Mouse (Mus musculus) fat pad, adult 2 months (tissue): ENCODE measurements around the gene Kifc3.

Experiments
- DNase-seq: peaks from one replicate; pipeline ENCODE4 v3.0.0-alpha.2; 2011; ENCODE audit warnings: low read depth, low spot score; ENCODE audit errors: extremely low read depth

The Kifc3 gene

DNA sequence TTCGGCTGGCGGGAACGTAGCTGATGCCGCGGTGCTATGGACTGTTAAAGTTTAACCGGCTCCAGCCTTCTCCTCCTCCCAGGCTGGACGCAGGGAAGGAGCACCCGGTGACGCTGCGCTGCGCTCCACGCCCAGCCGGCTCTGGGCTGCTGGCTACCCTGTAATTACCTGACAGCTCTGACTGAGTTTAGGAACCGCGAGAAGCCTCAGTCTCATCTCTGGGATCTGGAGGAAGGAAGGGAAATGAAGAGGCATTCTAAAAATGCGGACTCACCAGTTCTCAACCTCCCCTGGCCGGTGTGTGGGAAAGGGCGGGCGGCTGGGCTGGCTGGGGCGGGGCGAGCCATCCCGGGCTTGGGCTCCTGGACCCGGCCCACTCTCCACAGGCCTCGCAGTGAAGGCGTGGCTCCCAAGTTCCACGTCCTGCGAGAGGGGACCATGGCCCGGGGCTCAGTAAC lies 64.9 kb downstream of the Kifc3 start:
- no peak for DNase-seq

DNA sequence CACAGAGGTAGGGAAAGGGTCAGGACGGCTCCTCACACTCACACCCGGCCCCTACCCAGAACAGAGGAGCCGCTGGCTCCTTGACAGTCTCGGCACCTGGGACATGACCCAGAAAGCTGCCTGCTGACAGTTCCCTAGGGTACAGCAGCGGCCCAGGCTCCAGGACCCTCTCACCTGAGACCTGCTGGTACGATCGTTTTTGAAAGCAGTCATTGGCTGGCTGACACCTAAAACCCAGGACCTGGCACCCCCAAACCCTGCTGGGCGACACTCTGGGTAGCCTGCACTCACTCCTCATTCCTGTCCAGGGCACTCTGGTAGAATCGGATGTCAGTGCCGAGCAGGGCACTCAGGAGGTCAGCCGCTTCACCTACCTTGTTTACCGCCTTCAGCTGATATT lies 65.4 kb downstream of the Kifc3 start:
- no peak for DNase-seq

DNA sequence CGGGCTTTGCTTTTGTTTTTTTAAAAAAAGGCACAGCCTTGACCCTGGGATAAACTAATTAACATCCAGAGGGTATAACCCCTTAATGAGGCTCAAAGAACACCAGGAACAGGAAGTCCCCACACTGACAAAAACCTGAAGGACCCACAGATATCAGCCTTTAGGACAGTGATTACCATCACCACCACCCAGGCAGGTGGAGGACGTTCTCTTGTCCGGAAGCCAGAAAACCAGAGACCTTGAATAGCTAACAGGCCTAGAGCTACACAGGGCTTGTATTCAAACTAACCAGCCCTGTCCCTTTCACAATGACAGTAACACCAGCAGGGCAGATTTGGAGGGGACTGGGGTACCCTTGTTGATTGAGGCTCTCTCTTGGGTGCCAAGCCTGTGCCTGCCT lies 66.4 kb downstream of the Kifc3 start:
- no peak for DNase-seq

DNA sequence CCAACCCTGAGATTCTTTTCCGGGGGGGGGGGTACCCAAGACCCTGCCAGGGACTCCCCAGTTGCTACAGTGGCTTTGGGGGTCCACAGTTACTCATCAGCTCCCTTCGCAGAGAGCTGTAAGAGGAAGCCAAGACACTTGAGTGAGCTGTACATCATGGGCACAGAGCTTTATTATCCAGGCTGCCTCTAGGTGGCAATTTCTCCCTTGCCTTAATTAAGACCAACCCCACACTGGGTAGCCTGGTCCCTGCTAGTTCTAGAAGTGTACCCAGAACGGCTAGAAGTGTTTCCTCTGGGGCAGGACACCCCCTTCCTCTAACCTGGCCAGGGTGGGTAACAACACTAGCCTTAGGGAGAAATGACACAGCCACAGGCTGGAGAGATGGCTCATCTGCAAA lies 67.4 kb downstream of the Kifc3 start:
- DNase-seq, result no peak

DNA sequence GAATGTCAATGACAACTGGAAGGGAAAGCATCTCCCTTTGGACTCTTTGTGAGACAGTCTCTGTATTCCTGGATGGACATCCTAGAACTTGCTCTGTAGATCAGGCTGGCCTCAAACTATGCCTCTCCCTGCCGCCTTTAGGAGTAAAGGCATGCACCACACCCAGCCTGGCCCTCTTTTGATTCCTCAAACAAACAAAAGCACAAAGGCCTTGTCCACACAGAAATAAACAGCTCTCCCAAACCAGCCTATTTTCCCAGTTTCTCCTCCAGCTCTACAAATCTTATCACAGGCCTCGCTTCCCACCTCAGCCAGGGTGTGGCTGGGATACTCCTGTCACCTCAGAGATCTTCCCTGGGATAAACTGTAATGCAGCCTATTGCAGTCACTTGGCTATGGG lies 68.4 kb downstream of the Kifc3 start:
- no peak for DNase-seq

DNA sequence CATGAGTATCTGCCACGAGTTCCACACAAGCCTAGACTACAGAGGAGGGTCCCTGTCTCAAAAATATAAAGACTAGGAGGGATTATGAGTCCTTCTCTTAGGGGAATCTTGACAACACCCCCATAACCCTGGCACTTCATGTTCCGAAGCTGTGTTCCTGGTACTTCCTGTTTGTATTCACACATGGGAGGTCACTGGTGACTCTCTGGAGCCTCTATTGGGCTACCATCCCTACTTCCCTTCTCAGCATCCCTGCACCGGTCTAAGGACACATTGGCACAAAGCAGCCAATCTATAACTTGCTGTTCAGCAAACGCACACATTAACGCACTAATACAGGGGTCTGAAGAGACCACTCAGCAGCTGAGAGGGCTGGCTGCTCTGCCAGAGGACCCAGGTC lies 70.6 kb downstream of the Kifc3 start:
- DNase-seq, result no peak

DNA sequence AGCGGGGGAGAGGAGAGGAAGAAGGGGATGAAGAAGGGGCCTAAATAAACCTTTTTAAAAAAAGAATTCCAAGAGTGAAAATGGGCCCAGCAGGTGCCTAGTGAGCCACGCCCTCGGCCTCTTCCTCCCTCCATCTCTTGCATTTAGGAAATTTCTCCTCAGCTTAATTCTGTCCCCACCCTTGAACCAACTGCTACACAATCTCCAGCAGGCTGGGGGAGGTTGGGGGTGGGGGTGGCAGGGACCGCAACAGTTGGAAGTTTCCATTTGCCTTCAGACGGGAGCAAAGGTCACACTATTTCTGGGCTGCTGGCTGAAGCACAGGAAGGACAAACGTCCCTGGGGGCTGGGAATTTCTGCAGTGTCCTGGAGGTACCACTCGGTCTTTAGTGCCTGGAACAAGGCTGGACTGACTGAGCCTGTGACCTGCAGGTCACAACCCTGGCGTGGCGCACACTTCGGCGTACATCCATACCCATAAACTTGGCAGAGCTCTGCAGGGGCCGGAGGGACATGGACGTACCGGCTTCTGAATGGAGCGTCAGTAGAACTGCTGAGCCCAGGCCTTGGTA lies 71.6 kb downstream of the Kifc3 start:
- no peak for DNase-seq

DNA sequence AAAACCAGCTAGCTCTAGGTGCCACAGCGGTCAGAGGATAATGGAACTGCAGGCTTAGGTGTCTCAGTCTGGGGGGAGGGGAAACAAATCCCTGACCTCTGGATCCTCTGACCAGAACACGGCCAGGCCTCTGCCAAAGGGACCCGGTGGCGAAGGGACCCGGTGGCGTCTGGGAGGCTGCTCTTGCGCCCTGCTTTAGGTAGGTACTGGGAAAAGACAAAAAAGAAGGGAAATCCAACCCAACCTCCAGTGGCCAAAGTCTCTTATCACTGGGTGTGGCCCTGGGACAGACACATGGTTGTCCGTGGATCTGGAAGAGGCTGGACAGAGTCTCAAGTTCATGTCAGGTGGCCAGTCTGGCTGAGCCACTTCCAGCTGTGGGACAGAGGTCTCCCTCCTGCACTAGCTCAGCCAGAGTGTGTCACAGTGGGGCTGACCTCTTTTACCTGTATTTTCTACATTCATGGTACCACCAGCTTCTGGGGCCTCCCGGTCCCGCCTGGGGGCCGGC lies 73.8 kb downstream of the Kifc3 start:
- no peak for DNase-seq

DNA sequence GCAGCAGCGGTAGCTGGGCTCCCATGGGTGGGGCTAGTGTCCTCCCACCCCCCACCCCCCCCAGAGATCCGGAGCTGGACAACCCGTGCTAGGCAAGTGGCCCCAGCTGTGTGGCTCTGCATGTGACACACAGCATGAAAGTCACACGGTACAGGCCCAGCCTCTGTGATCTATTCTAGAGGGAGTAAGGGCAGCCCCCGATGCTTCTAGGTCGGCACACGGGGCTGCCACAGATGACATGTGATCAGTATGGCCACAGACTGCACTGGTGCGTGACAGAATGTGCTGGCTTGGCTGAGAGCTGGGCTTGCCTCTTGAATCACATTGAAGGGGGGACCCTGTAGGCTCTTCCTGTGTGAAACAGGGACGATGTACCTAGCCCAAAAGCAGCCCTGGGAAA lies 75.0 kb downstream of the Kifc3 start:
- DNase-seq, result no peak

DNA sequence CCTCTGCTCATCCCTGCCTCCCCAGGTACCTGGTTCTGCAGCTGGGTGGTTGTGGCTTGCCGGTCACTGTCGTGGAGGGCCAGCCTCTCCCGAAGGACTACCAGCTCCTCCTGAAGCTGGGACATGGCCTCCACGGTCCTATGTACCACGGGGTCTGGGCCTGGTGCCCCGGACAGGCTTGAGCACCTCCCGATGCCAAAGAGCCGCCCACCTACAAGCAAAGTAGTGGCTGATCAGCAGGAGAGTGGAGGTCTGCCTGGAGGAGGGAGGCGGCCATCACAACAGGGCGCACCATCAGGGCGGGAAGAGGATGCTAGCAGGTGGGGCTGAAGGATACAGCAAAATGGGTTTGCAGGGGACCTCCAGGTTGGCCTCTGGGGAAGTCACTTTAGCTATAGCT lies 76.1 kb downstream of the Kifc3 start:
- no peak for DNase-seq

DNA sequence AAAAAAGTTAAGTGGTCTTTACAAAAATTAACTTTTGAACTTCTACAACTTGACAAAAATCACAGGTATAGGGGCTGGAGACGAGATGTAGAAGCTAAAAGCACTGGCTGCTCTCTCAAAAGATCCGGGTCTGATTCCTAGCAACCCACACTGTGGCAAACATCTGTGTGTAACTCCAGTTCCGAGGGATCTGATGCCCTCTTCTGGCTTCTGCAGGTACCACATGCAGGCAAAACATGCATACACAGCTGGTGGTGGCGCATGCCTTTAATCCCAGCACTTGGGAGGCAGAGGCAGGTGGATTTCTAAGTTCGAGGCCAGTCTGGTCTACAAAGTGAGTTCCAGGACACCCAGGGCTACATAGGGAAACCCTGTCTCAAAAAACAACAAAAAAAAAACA lies 79.2 kb downstream of the Kifc3 start:
- DNase-seq, result no peak

DNA sequence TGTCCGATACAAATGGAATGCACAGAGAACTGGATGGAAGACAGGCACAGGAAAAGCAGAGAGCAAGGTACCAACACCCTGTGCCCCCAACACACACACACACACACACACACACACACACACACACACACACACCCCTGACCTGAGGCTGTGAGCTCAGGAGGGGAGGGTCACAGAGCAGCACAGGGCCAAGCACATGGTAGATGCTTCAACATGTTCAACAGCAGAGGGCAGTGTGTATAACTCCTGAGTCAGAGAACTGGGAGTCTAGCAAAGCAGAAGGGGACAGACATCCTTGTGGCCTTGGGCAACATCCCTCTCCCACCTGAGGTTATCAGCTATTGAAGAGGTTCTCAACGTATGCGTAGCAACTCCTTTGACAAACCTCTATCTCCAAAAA lies 88.9 kb downstream of the Kifc3 start:
- no peak for DNase-seq

DNA sequence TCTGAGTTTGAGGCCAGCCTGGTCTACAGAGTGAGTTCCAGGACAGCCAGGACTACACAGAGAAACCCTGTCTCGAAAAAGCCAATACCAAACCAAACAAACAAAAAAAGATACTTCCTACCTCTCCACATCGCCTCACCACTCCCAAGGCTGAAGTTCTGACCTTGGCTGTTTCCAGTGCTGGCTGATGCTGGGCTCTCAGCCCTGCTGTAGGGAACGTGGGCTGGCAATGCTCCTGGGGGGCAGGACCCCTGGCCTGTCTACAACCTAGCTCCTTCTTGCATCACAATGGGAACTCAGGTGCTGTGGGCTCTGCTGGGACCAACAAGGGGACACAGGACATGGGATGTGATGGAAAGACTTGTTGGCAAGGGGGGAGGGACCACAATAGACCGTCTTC lies 89.5 kb downstream of the Kifc3 start:
- no peak for DNase-seq

DNA sequence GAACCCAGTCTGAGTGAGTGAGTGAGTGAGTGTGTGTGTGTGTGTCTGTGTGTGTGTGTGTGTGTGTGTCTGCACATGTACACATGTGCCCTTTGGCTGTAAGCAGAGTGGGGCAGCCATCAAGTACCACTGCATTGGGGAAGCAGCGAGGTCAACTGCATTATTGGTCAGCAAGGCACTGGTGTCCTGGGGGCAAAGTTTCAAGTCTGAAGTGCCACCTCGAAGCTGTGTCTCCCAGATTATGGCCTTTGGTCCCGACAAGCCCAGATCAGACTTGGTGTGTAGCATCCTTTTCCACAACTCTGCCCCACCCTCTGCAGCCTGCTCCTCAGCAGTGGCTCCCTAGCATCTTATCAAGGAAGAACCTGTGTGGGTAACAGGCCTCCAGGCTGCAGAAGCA lies 90.0 kb downstream of the Kifc3 start:
- DNase-seq, result no peak

DNA sequence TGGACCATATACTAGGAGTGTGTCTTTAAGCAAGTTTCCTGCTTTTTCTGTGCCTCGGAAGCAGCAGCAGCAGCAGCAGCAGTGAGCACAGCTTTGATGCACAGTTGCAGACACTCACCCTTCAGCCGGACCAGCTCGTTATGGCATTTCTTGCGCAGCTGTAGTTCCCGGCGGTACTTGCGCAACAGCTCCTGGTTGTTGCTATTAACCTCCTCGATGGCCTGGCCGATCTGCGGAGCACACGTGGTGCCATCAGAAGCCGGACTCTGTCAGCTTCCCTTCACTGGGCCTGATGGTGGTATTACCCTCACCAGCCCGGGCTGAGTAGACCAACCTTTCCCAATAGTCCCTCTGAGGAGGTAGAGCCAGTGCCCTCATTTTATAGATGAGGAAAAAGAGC lies 95.3 kb downstream of the Kifc3 start:
- no peak for DNase-seq

DNA sequence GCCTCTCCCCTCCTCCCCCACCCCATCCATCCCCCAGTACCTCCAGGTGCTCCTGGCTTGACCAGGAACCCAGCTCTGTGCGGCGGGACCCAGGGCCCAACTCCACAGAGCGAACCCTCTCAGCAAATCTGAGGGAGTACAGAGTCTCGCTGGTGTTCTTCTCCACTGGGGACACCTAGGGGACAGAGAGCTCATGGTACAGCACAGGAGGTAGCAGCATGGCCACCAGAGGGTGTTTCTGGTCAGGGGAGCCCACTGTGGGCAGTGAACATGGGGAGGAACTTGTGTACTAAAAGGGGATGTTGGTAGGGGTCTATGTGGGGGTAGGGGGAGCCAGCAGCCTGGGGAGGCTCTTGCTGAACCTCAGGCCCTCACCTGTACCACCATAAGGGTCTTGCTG lies 100.6 kb downstream of the Kifc3 start:
- no peak for DNase-seq

DNA sequence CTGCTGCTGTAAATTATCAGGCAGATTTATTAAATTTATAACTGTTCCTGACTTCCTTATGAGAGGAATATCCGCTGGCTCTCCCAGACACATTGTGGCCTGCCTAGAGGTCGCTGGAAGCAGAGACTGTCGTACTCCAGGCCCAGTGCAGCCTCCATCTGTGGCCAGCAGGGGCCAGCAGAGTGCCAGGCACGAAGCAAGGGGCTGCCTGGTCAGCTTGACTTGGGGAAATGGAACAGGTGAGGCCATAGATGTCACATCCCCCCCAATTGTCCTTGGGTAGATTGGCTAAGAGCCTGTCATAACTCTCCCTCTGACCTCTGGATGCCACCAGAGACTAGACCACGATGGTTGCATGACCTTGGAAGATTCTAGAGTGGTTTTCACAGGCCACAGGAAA lies 103.6 kb downstream of the Kifc3 start:
- DNase-seq, result no peak

DNA sequence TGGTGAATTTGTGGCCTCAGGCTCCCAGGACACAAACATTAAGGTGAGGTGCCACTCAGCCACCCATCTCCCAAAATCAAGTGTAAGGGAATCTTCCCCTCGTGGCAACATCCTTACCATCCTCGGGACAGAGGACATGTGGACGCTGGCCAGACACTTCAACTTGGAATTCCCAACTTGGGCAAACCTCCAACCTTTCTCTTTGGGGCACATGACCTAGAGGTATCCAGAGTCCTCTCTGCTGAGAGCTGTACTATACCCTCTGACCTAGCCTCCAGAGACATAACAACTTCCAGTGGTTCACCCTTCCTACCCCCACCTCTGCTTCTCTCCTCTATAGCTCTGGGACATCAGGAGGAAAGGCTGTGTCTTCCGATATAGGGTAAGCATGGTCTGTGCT lies 109.0 kb downstream of the Kifc3 start:
- no peak for DNase-seq

DNA sequence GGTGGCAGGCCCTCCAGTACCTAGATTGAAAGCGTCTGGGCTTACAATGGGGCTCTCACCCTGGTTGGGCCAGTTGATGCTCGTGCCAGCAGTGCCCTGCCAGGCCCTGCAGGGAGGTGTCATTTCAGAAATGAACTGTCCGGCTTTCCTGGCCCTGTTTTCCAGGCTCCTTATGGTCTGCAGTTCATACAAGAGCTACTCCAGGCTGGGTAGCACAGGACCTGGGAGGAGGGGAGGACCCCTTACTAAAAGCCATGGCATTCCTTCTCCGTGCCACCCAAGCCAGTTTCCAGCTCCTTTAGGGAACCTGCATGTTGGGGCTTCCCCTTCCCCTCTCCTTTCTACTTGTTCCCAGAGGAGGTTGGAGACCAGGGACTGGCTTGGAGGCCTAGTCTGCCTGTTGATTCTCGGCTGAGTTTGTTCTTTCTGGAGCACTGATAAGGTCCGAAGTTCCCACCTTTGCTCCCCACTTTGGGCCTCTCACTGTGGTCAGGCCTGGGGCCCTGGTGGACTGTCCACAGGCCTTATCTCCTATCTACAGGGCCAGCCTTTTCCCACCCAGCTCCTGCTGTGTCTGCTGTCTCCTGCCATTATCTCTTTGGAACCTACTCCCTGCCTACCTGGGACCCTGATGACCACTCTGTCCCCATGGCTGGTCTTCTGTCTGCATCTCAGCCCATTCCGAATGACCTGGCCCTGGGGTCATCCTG lies 117.0 kb downstream of the Kifc3 start:
- DNase-seq, result no peak

DNA sequence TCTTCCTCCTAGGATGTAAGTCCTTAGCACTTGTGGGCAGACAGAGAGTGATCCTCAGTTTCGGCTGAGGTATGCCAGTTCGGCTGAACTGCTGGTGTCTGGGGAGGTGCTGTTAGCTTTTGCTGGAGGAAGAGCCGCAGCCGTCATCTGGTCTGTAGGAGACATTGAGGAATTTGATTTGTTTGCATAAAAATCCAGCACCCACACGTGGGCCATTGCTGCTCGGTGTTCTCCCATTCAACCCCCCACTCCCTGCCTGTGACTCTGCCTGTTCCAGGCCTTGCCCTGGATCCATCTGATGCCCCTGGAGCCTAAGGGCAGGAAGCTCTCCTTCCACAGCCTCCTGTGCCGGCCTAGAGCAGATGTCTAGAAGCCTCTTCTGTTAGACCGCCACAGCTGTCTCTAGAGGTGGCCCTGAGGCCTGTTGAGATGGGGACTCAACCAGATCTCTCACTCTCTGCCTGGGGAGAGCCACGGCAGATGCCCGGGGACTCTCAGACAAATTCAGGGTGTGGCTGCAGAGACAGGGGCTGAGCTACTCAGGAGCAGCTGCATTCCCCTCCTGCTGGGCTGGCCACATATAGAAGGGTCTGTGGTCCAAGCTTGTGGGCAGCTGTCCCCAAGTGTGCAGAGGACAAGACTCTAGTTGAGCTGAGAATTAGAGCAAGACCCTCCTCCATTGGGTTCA lies 117.7 kb downstream of the Kifc3 start:
- DNase-seq, result no peak

DNA sequence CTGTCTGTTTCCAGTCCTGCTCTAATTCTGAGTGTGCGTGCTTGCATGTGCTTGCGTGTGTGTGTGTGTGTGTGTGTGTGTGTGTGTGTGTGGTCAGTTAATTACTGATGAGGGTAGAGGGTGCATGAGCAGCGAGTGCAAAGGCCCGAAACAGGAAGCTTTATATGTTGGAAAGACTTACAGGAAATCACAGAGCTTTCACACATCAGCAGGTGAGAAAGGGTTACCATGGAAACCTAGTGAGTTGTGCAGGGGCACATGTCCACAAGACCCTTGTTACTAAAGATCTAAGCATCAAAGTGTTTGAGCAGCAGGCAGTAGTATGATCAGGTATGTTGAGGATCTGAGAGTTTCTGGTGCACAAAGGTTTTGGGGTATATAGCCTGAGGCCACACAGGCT lies 118.4 kb downstream of the Kifc3 start:
- DNase-seq, result no peak

DNA sequence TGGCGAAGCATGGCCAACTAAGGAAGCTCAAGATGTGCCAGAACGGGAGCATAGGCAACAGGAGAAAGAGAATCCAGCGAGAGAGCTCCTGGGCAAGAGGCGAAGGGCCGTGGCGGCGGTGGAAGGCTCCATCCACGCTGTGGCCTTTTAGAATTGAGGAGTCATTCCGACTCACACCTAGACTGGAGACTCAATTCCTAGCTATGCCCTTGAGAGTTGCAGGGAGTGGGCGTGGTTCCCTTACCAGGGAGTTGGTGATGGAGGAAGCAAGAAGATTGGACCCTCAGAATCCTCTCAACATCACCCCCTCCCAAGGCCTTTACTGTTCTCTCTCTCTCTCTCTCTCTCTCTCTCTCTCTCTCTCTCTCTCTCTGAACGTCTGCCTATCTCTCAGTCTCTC lies 121.0 kb downstream of the Kifc3 start:
- no peak for DNase-seq
